Mouse (Mus musculus): ENCODE results near the gene Apbb2.

GRCm38 (mm10) chr5:66525002-66525401, 93.6 kb downstream of the Apbb2 start:
- TF ChIP-seq CTCF (IDR thresholded peaks at IDR 0.05; ENCODE audit: low read depth), result no peak
- TF ChIP-seq EP300 (IDR thresholded peaks at IDR 0.05; ENCODE audit: low read depth), result no peak

Measured in heart, postnatal 0 days (tissue).